Mouse (Mus musculus) gastrocnemius, adult 2 months (tissue): Measurements from ENCODE around the gene Suz12. TPM values are rescaled to one million over a fixed set of nuclear protein-coding genes. Genes with fewer than 3 reads are reported as not detected.
A peak's percentile ranks its signal among the peaks of the same experiment; 100 is the strongest.
"Not testable (repeated sequence)": the region's sequence is repeated elsewhere in the genome, so short reads cannot be mapped to it uniquely, and the experiment has no call there.

Source experiments
- DNase-seq: peaks from one replicate; pipeline ENCODE4 v3.0.0; 2022
- H3K27ac ChIP-seq: fragments of 200-600 bp; 2 replicates; pipeline ENCODE4 v1.8.1; 2022; ENCODE audit warnings: mild to moderate bottlenecking
- H3K4me3 ChIP-seq: fragments of 200-600 bp; 2 replicates; pipeline ENCODE4 v1.8.1; 2022; ENCODE audit warnings: mild to moderate bottlenecking, moderate library complexity
- CTCF ChIP-seq: fragments of 200-600 bp; IDR thresholded peaks from 2 replicates; pipeline ENCODE4 v1.8.1; 2022; ENCODE audit warnings: antibody characterized with exemption, mild to moderate bottlenecking, moderate library complexity
- intact Hi-C: fragments of 180-260 bp; cut with DNase I; formaldehyde crosslinking; loops from one replicate; pipeline ENCODE4 v1.15.1; 2025
- total RNA-seq, 2 experiments: library from RNA; stranded (reverse); gene quantifications; 2 replicates each; pipeline ENCODE4 v1.2.3; 2021

Suz12 gene
- total RNA-seq, 2 experiments from 2014 or later = 18.6 to 24.2 TPM

- Histone ChIP-seq H3K27ac (peak overlapping the region; percentile 57), H3K4me3 (no peak overlapping the region)
- DNase-seq = no peak
- intact Hi-C loops = no loop called here
- no peak for TF ChIP-seq CTCF
These were observed 69.3 kb downstream of the Suz12 start for GRCm38 (mm10) chr11:80062159-80062558.

DNA sequence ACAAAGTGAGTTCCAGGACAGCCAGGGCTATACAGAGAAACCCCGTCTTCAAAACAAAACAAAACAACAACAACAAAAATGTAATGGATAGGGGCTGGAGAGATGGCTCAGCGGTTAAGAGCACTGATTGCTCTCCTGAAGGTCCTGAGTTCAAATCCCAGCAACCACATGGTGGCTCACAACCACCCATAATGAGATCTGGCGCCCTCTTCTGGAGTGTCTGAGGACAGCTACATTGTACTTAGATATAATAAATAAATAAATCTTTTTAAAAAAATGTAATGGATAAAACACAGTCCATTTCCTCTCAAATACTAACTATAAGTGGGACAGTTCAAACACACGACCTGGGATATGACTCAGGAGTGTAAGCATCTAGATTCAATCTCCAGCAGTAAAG, 73.5 kb downstream of the Suz12 start:
- intact Hi-C loops, DNase-seq, H3K4me3 ChIP-seq, H3K27ac ChIP-seq: not testable (repeated sequence)
- peak; percentile 31; the same call in 1 of the 2 replicates for TF ChIP-seq CTCF

- no peak for TF ChIP-seq CTCF
- Histone ChIP-seq H3K4me3 (no peak overlapping the region), H3K27ac (no peak overlapping the region)
- intact Hi-C loops = no loop called here
- no peak for DNase-seq
These were observed 74.7 kb downstream of the Suz12 start for GRCm38 (mm10) chr11:80067558-80067957.

- intact Hi-C loops = no loop called here
- DNase-seq = no peak
- TF ChIP-seq CTCF = no peak
- no peak overlapping the region for H3K4me3 ChIP-seq
- no peak overlapping the region for H3K27ac ChIP-seq
These were observed 76.9 kb downstream of the Suz12 start for GRCm38 (mm10) chr11:80069815-80070214.

GRCm38 (mm10) chr11:80071039-80071438, 78.1 kb downstream of the Suz12 start:
- no peak for TF ChIP-seq CTCF
- intact Hi-C loops = no loop called here
- no peak overlapping the region for H3K27ac ChIP-seq
- no peak for DNase-seq
- H3K4me3 ChIP-seq = no peak overlapping the region

DNA sequence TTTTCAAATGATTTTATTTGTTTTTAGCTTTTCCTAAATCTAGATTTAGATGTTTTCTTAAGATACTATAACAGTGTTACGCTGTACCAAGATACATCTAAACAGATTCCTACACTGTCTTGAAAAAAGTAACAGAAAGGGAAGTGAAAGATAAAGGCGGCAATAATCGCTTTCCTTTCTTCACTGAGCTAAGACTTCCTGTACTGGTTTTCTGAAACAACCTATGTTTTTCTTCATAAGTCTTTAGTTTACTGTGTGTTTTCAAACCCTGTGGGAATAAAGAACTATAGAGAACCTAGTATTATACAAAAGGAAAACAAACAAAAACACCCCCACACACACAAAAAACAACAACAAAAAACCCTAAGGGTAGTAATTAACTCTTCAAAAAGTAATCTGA, 79.5 kb downstream of the Suz12 start:
- no peak for TF ChIP-seq CTCF
- DNase-seq = no peak
- Histone ChIP-seq H3K27ac (no peak overlapping the region), H3K4me3 (no peak overlapping the region)
- intact Hi-C loops = no loop called here

- TF ChIP-seq CTCF = no peak
- no peak overlapping the region for H3K4me3 ChIP-seq
- no peak overlapping the region for H3K27ac ChIP-seq
- intact Hi-C loops = no loop called here
- no peak for DNase-seq
These were observed 82.8 kb downstream of the Suz12 start for GRCm38 (mm10) chr11:80075608-80076277.

GRCm38 (mm10) chr11:80077784-80078545, 85.1 kb downstream of the Suz12 start:
- intact Hi-C loops = no loop called here
- TF ChIP-seq CTCF = no peak
- Histone ChIP-seq H3K27ac (no peak overlapping the region), H3K4me3 (no peak overlapping the region)
- no peak for DNase-seq

GRCm38 (mm10) chr11:80078831-80079230, 85.9 kb downstream of the Suz12 start:
- intact Hi-C loops = no loop called here
- TF ChIP-seq CTCF = no peak
- Histone ChIP-seq H3K4me3 (no peak overlapping the region), H3K27ac (no peak overlapping the region)
- no peak for DNase-seq

DNA sequence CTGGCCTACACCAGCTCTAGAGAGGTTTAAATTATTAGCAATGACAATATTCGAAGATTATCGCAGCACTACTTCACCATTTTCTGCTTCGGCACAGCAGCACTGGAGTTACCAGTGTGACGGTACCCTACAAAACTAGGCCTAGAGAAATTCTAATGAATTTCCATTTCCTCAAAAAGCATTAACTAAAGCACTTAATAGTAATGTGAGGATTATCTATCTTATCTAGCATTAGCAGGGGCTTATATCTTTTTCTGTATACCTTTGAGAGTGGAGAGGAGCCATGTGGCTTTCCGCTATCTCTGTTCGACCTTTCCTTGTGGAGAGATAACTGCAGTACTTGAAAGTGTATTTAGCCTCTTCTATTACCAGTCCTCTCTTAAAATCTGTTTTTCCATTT, 86.8 kb downstream of the Suz12 start:
- Histone ChIP-seq H3K27ac (peak overlapping the region; percentile 94), H3K4me3 (peak overlapping the region; percentile 100)
- TF ChIP-seq CTCF = no peak
- DNase-seq = no peak
- intact Hi-C loops = loop anchor here (5.0 kb wide), 1 partner anchor 37 kb away; no protein-coding TSS in a partner anchor

DNA sequence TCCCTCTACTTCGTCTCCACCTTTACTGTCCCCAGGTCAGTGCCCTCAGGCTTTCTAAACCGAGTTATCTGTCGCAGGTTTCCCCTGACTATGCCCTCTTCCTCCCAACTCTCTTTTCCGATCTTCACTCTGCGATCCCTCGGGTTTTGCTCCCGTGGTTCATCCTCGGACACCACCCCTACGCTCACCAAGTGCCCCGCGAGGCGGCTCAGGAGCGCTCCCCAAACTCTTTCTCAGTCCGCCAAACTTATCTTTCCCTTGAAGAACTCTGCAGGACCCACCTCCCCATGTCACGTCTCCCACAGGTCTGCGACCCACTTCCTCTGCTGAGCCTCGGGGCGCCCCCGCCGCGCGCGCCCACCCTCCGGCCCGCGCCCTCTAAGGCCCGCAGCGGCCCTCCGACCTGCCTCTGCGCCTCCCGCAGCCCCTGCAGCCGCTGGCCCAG, 87.5 kb downstream of the Suz12 start:
- intact Hi-C loops = loop anchor here (5.0 kb wide), 1 partner anchor 38 kb away; no protein-coding TSS in a partner anchor
- DNase-seq = no peak
- TF ChIP-seq CTCF = no peak
- peak overlapping the region; percentile 100 for H3K4me3 ChIP-seq
- peak overlapping the region; percentile 94 for H3K27ac ChIP-seq

- intact Hi-C loops = loop anchor here (5.0 kb wide), 1 partner anchor 39 kb away; no protein-coding TSS in a partner anchor
- H3K27ac ChIP-seq = peak within 1 kb of the TSS; percentile 94
These were observed 88.2 kb downstream of the Suz12 start, which contains the start of gene Crlf3 for GRCm38 (mm10) chr11:80080826-80081728. Gene Crlf3, minus strand, starts transcription at chr11:80080991.

More at GRCm38 (mm10) chr11:80080826-80081728, 88.2 kb downstream of the Suz12 start, which contains the start of gene Crlf3:
- peak within 1 kb of the TSS; percentile 100 for H3K4me3 ChIP-seq
- DNase-seq = peak; percentile 97
- peak; percentile 45 for TF ChIP-seq CTCF
